Mouse (Mus musculus) heart, embryonic 13.5 days (tissue): ENCODE data around the gene Sla2. TPM values are rescaled to one million over a fixed set of nuclear protein-coding genes. Genes with fewer than 3 reads are reported as not detected.
A peak's percentile ranks its signal among the peaks of the same experiment; 100 is the strongest.
"Not testable (repeated sequence)": the region's sequence is repeated elsewhere in the genome, so short reads cannot be mapped to it uniquely, and the experiment has no call there.

Experiments used
- ATAC-seq: fragments of 200-750 bp; cut with Nextera tagmentation; 2 replicates; pipeline ENCODE4 v1.8.0; 2017; ENCODE audit warnings: moderate TSS enrichment; ENCODE audit not compliant: insufficient number of reproducible peaks, low FRiP score, low TSS enrichment; ENCODE audit errors: extremely low read depth
- H3K27ac ChIP-seq: fragments of 300-500 bp; sonication (generic); replicated peaks from 2 replicates; pipeline ENCODE4 v1.5.1; 2015; ENCODE audit warnings: moderate library complexity, mild to moderate bottlenecking, inconsistent platforms
- H3K27me3 ChIP-seq: fragments of 300-500 bp; sonication (generic); replicated peaks from 2 replicates; pipeline ENCODE4 v1.6.1; 2015; ENCODE audit warnings: mild to moderate bottlenecking, inconsistent platforms
- H3K36me3 ChIP-seq: fragments of 300-500 bp; sonication (generic); 2 replicates; pipeline ENCODE4 v1.6.1; 2015; ENCODE audit warnings: mild to moderate bottlenecking, inconsistent platforms
- H3K4me1 ChIP-seq: fragments of 300-500 bp; sonication (generic); 2 replicates; pipeline ENCODE4 v1.6.1; 2015; ENCODE audit warnings: inconsistent platforms
- H3K4me2 ChIP-seq: fragments of 300-500 bp; sonication (generic); 2 replicates; pipeline ENCODE4 v1.6.1; 2015; ENCODE audit warnings: inconsistent platforms, mild to moderate bottlenecking, moderate library complexity
- H3K4me3 ChIP-seq: fragments of 300-500 bp; sonication (generic); 2 replicates; pipeline ENCODE4 v1.5.1; 2015; ENCODE audit warnings: moderate library complexity, mild to moderate bottlenecking, inconsistent platforms
- H3K9ac ChIP-seq: fragments of 300-500 bp; sonication (generic); 2 replicates; pipeline ENCODE4 v1.6.1; 2015; ENCODE audit warnings: inconsistent platforms, mild to moderate bottlenecking, moderate library complexity
- H3K9me3 ChIP-seq: fragments of 300-500 bp; sonication (generic); 2 replicates; pipeline ENCODE4 v1.6.1; 2016; ENCODE audit warnings: inconsistent platforms
- WGBS: fragments of 180-500 bp; shearing (Covaris S2); methylation state at CpG from one replicate; pipeline ENCODE4 v1.1.7; 2015; ENCODE audit warnings: mixed read lengths; 5-methylcytosine and 5-hydroxymethylcytosine counted together
- polyA plus RNA-seq: library from polyadenylated mRNA; unstranded; fragments of >200 nt; fragmentation: Nextera tagmentation; extraction: Ambion mirVana; gene quantifications from 2 replicates; pipeline ENCODE4 v1.2.1, GENCODE M21; 2015

Gene Sla2
- polyA plus RNA-seq: 0.28 and 0.37 TPM in 2 replicates

- no peak within 1 kb of the TSS for H3K9ac ChIP-seq
- no peaks in the 10 kb centered on the region for H3K27me3 ChIP-seq
- ATAC-seq: no peak
- H3K27ac ChIP-seq: no peak within 1 kb of the TSS
- peaks cover 5% of the 10 kb centered on the region; the same call in 1 of the 2 replicates for H3K4me1 ChIP-seq
- H3K4me2 ChIP-seq: no peak within 1 kb of the TSS
- no peak within 1 kb of the TSS for H3K4me3 ChIP-seq
- WGBS: 54% methylated on average over 6 of the region's 6 CpGs
- no peaks in the 10 kb centered on the region for H3K9me3 ChIP-seq
- no peaks in the 10 kb centered on the region for H3K36me3 ChIP-seq
These were observed at the start of gene Sla2 for GRCm38 (mm10) chr2:156887017-156887416. Gene Sla2, minus strand, starts transcription at chr2:156887192.

DNA sequence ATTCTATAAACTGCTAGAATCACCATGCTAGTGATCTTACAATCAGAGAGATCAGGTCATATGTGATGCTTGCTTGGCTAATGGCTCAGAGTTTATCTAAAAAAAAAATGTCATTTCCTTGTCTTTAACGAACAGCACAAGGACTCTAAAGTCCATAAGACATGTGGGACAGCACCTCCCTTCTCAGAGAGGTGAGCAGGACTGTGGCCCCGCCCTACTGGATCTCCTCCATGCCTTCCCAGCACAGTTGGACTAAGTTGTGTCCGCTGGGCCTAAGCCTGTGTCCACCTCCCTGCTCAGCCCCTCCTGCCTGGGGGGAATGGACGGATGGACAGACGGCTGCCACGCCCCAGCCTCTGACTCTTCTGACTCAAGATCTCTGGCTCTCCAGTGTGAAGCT, 48.0 kb upstream of the Sla2 start:
- Histone ChIP-seq H3K27me3 (no peaks in the 10 kb centered on the region), H3K4me1 (peaks cover 4% of the 10 kb centered on the region; the same call in 1 of the 2 replicates), H3K36me3 (peaks cover 67% of the 10 kb centered on the region), H3K9me3 (no peaks in the 10 kb centered on the region), H3K4me2 (no peak overlapping the region), H3K9ac (no peak overlapping the region), H3K4me3 (no peak overlapping the region), H3K27ac (no peak overlapping the region)
- no peak for ATAC-seq
- 82% methylated on average over 6 of the region's 6 CpGs for WGBS

GRCm38 (mm10) chr2:156933426-156933825, 46.4 kb upstream of the Sla2 start:
- 83% methylated on average over 1 of the region's 1 CpGs for WGBS
- Histone ChIP-seq H3K9ac (no peak overlapping the region), H3K27me3 (no peaks in the 10 kb centered on the region), H3K36me3 (peaks cover 73% of the 10 kb centered on the region), H3K9me3 (no peaks in the 10 kb centered on the region), H3K4me2 (no peak overlapping the region), H3K4me1 (peaks cover 4% of the 10 kb centered on the region; the same call in 1 of the 2 replicates), H3K27ac (no peak overlapping the region), H3K4me3 (no peak overlapping the region)
- ATAC-seq: no peak

DNA sequence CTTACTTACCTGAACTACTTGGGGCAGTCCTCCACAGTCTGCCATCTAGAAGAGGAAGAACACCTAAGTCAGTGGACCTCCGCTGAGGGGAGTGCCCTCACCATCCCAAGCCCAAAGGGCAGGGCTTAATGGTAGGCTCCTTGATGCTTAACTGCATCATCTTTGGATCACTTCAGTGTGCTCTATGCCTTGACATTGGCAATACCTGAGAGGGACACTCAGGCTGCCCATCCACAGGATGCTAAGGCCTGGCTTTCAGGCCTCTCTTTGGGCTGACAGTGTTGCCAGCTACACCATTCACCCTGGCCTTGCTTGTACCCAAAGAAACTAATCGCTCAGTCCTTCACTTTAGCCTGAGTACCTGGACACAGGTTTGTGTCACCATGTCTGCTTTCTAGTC, 44.4 kb upstream of the Sla2 start:
- 95% methylated on average over 2 of the region's 2 CpGs for WGBS

DNA sequence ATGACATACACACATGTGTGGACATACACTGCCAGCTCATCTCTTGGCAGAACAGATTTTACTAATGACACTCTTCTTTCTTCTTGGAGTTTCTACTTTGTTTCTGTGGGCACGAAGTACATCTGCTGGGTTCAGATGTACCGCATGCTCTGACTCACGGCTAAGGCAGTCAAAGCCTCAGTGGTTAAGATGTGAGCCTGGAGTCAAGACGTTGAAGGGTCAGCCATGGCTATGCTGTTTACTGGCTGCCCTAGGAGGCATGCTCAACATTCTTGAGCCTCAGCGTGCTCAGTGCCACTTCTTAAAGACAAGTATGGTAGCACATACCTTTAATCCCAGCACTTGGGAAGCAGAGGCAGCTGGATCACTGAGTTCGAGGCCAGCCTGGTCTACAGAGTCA, 43.6 kb upstream of the Sla2 start:
- Histone ChIP-seq H3K4me1 (peaks cover 8% of the 10 kb centered on the region), H3K4me2 (no peak overlapping the region), H3K36me3 (peaks cover 58% of the 10 kb centered on the region), H3K27ac (no peak overlapping the region), H3K27me3 (no peaks in the 10 kb centered on the region), H3K9me3 (no peaks in the 10 kb centered on the region), H3K9ac (no peak overlapping the region), H3K4me3 (no peak overlapping the region)
- WGBS: 82% methylated on average over 6 of the region's 6 CpGs
- no peak for ATAC-seq

More for the DNA sequence above, 44.4 kb upstream of the Sla2 start:
- Histone ChIP-seq H3K36me3 (peaks cover 67% of the 10 kb centered on the region), H3K9me3 (no peaks in the 10 kb centered on the region), H3K4me3 (no peak overlapping the region), H3K27me3 (no peaks in the 10 kb centered on the region), H3K4me2 (no peak overlapping the region), H3K27ac (no peak overlapping the region), H3K9ac (no peak overlapping the region), H3K4me1 (peaks cover 4% of the 10 kb centered on the region)
- ATAC-seq: no peak

GRCm38 (mm10) chr2:156929519-156930120, 42.6 kb upstream of the Sla2 start:
- peaks cover 9% of the 10 kb centered on the region for H3K4me1 ChIP-seq
- H3K9me3 ChIP-seq: no peaks in the 10 kb centered on the region
- H3K36me3 ChIP-seq: peaks cover 52% of the 10 kb centered on the region
- H3K4me2 ChIP-seq: no peak overlapping the region
- ATAC-seq: no peak
- no peak overlapping the region for H3K27ac ChIP-seq
- H3K4me3 ChIP-seq: no peak overlapping the region
- 53% methylated on average over 11 of the region's 11 CpGs for WGBS
- H3K9ac ChIP-seq: no peak overlapping the region
- H3K27me3 ChIP-seq: no peaks in the 10 kb centered on the region

- Histone ChIP-seq H3K9me3 (no peaks in the 10 kb centered on the region), H3K27me3 (no peaks in the 10 kb centered on the region), H3K4me3 (no peak overlapping the region), H3K36me3 (peaks cover 50% of the 10 kb centered on the region), H3K4me1 (peaks cover 15% of the 10 kb centered on the region), H3K9ac (no peak overlapping the region), H3K4me2 (no peak overlapping the region), H3K27ac (no peak overlapping the region)
- 94% methylated on average over 6 of the region's 6 CpGs for WGBS
- no peak for ATAC-seq
These were observed 41.6 kb upstream of the Sla2 start for GRCm38 (mm10) chr2:156928606-156929005.

DNA sequence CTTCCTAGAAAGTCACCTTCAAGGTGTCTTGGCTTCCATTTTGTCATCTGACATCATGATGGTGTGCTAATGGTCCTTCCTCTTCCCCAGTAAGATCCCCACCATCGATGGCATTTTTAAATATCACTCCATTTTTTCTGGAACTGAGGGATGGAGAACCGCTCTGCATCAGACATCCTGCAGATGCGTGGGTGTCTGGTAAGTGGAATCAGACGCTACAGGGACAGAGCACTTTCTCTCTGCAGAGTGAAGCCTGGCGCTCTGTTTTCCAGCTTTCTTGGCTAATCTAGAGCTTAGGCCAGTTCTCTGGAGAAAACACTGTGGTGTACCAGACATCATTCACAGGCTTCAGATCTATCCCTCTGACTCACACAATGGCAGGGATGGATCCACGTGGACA, 40.7 kb upstream of the Sla2 start:
- no peak overlapping the region for H3K27ac ChIP-seq
- H3K9me3 ChIP-seq: no peaks in the 10 kb centered on the region
- no peak overlapping the region for H3K4me2 ChIP-seq
- H3K9ac ChIP-seq: no peak overlapping the region
- 85% methylated on average over 6 of the region's 6 CpGs for WGBS
- ATAC-seq: no peak
- peaks cover 43% of the 10 kb centered on the region for H3K36me3 ChIP-seq
- H3K4me1 ChIP-seq: peaks cover 22% of the 10 kb centered on the region
- H3K27me3 ChIP-seq: no peaks in the 10 kb centered on the region
- no peak overlapping the region for H3K4me3 ChIP-seq

DNA sequence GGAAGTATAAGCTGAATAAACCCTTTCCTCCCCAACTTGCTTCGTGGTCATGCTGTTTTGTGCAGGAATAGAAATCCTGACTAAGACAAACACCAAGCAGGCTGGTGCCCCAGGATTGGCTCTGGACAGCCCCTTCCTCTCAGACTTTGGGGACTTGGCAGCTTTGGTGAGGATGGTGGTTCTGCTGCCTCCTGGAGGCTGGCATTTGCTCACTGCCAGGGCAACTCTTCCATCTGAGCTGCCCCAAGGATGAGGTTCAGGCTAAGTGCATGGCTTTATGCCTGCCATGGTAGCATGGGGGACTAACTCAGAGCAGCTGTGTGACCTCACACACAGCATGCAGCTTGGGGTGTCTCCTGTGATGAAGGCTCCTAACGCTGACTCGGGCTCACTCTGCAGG, 38.6 kb upstream of the Sla2 start:
- H3K9me3 ChIP-seq, H3K27ac ChIP-seq, H3K4me2 ChIP-seq, H3K9ac ChIP-seq, H3K27me3 ChIP-seq, H3K4me3 ChIP-seq, ATAC-seq: not testable (repeated sequence)
- 86% methylated on average over 3 of the region's 3 CpGs for WGBS
- H3K4me1 ChIP-seq: peaks cover 22% of the 10 kb centered on the region
- H3K36me3 ChIP-seq: peaks cover 29% of the 10 kb centered on the region

GRCm38 (mm10) chr2:156925075-156925474, 38.1 kb upstream of the Sla2 start:
- not testable (repeated sequence) for H3K4me3 ChIP-seq, H3K27me3 ChIP-seq
- 76% methylated on average over 4 of the region's 4 CpGs for WGBS

GRCm38 (mm10) chr2:156924210-156924898, 37.4 kb upstream of the Sla2 start:
- H3K4me2 ChIP-seq: no peak overlapping the region
- H3K27ac ChIP-seq: peak overlapping the region; percentile 5; the same call in 1 of the 2 replicates
- H3K36me3 ChIP-seq: peaks cover 16% of the 10 kb centered on the region
- H3K4me3 ChIP-seq: no peak overlapping the region
- no peak overlapping the region for H3K9ac ChIP-seq
- H3K9me3 ChIP-seq: no peaks in the 10 kb centered on the region
- ATAC-seq: no peak
- 39% methylated on average over 3 of the region's 3 CpGs for WGBS
- H3K4me1 ChIP-seq: peaks cover 22% of the 10 kb centered on the region
- H3K27me3 ChIP-seq: no peaks in the 10 kb centered on the region

More at GRCm38 (mm10) chr2:156925075-156925474, 38.1 kb upstream of the Sla2 start:
- Histone ChIP-seq H3K4me1 (peaks cover 22% of the 10 kb centered on the region), H3K36me3 (peaks cover 24% of the 10 kb centered on the region)
- H3K9ac ChIP-seq, H3K9me3 ChIP-seq, ATAC-seq, H3K27ac ChIP-seq, H3K4me2 ChIP-seq: not testable (repeated sequence)

- peaks cover 22% of the 10 kb centered on the region for H3K4me1 ChIP-seq
- peaks cover 8% of the 10 kb centered on the region; the same call in 1 of the 2 replicates for H3K36me3 ChIP-seq
- H3K9me3 ChIP-seq: no peaks in the 10 kb centered on the region
- no peak overlapping the region for H3K4me2 ChIP-seq
- H3K27me3 ChIP-seq: no peaks in the 10 kb centered on the region
- ATAC-seq: no peak
- 74% methylated on average over 5 of the region's 5 CpGs for WGBS
- H3K9ac ChIP-seq: no peak overlapping the region
- H3K27ac ChIP-seq: no peak overlapping the region
- H3K4me3 ChIP-seq: no peak overlapping the region
These were observed 36.1 kb upstream of the Sla2 start for GRCm38 (mm10) chr2:156923057-156923456.
